Mouse (Mus musculus) liver, postnatal 0 days (tissue): ENCODE data around the gene Btk. TPM values are rescaled to one million over a fixed set of nuclear protein-coding genes. Genes with fewer than 3 reads are reported as not detected.

Experiments
- ATAC-seq: fragments of 200-750 bp; cut with Nextera tagmentation; 2 replicates; pipeline ENCODE4 v1.8.0; 2017; ENCODE audit warnings: mild to moderate bottlenecking, moderate library complexity
- DNase-seq: peaks from one replicate; pipeline ENCODE4 v3.0.0-alpha.2; 2016
- H3K27ac ChIP-seq: fragments of 300-500 bp; sonication (generic); 2 replicates; pipeline ENCODE4 v1.5.1; 2014; ENCODE audit warnings: antibody characterized with exemption, moderate library complexity, mild to moderate bottlenecking, low read depth
- H3K27me3 ChIP-seq: fragments of 300-500 bp; sonication (generic); 2 replicates; pipeline ENCODE4 v1.6.1; 2014; ENCODE audit warnings: low read length, control low read depth, mixed read lengths; ENCODE audit not compliant: insufficient read depth
- H3K36me3 ChIP-seq: fragments of 300-500 bp; sonication (generic); replicated peaks from 2 replicates; pipeline ENCODE4 v1.6.1; 2014; ENCODE audit warnings: mild to moderate bottlenecking, control low read depth, low read length, moderate library complexity, mixed read lengths; ENCODE audit not compliant: insufficient read depth
- H3K4me1 ChIP-seq: fragments of 300-500 bp; sonication (generic); 2 replicates; pipeline ENCODE4 v1.6.1; 2014; ENCODE audit warnings: antibody characterized with exemption, mild to moderate bottlenecking, control low read depth; ENCODE audit not compliant: insufficient read depth
- H3K4me2 ChIP-seq: fragments of 300-500 bp; sonication (generic); 2 replicates; pipeline ENCODE4 v1.6.1; 2014; ENCODE audit warnings: low read depth, mild to moderate bottlenecking, low read length, moderate library complexity, mixed read lengths
- H3K4me3 ChIP-seq: fragments of 300-500 bp; sonication (generic); 2 replicates; pipeline ENCODE4 v1.5.1; 2014; ENCODE audit warnings: low read depth, low read length
- H3K9ac ChIP-seq: fragments of 300-500 bp; sonication (generic); replicated peaks from 2 replicates; pipeline ENCODE4 v1.6.1; 2014; ENCODE audit warnings: mild to moderate bottlenecking, moderate library complexity
- H3K9me3 ChIP-seq: fragments of 300-500 bp; sonication (generic); 2 replicates; pipeline ENCODE4 v1.6.1; 2016; ENCODE audit warnings: mild to moderate bottlenecking, control low read depth, low read length, mixed read lengths
- CTCF ChIP-seq: sonication (generic); IDR thresholded peaks from 2 replicates; pipeline ENCODE4 v1.5.1; 2016; ENCODE audit warnings: antibody characterized with exemption, low read depth
- EP300 ChIP-seq: IDR thresholded peaks from 2 replicates; pipeline ENCODE4 v1.6.1; 2016; ENCODE audit warnings: antibody characterized with exemption, low read depth, mild to moderate bottlenecking
- WGBS: fragments of 180-500 bp; shearing (Covaris S2); extraction: QIAGEN DNeasy Blood & Tissue Kit; methylation state at CpG from one replicate; pipeline ENCODE4 v1.1.7; 2014; ENCODE audit not compliant: insufficient replicate concordance; 5-methylcytosine and 5-hydroxymethylcytosine counted together
- polyA plus RNA-seq: library from polyadenylated mRNA; unstranded; fragments of >200 nt; fragmentation: Nextera tagmentation; extraction: Ambion mirVana; gene quantifications from 2 replicates; pipeline ENCODE4 v1.2.1, GENCODE M21; 2015

Gene Btk
- polyA plus RNA-seq, 1 experiment from 2014 or later = 11.9 TPM

DNA sequence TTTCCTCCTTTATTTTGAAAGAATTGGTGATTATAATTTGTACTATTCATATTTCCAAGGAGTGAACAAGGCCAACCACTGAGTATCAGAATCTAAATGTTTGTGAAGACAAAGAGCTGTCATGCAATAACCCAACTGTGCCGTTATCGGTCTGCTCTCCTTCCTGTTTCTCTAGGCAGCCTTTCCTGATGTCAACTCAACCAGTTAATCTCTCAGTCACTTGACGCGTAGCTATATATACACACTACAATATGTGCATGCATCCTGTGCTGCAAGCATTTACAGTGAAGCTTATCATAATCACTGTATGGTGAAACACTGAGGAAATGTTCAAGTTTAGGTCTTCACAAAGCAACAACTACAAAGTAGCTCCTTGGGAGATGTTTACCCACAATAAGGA lies 19.0 kb downstream of the Btk start:
- no peak overlapping the region for H3K4me3 ChIP-seq
- H3K27me3 ChIP-seq = no peaks in the 10 kb centered on the region
- WGBS = 38% methylated on average over 4 of the region's 4 CpGs
- H3K36me3 ChIP-seq = no peaks in the 10 kb centered on the region
- H3K9ac ChIP-seq = no peak overlapping the region
- H3K4me1 ChIP-seq = no peaks in the 10 kb centered on the region
- no peaks in the 10 kb centered on the region for H3K9me3 ChIP-seq
- DNase-seq = no peak
- no peak overlapping the region for H3K27ac ChIP-seq
- no peak overlapping the region for H3K4me2 ChIP-seq
- TF ChIP-seq EP300 = no peak
- TF ChIP-seq CTCF = no peak
- peak; percentile 33; the same call in 1 of the 2 replicates for ATAC-seq

DNA sequence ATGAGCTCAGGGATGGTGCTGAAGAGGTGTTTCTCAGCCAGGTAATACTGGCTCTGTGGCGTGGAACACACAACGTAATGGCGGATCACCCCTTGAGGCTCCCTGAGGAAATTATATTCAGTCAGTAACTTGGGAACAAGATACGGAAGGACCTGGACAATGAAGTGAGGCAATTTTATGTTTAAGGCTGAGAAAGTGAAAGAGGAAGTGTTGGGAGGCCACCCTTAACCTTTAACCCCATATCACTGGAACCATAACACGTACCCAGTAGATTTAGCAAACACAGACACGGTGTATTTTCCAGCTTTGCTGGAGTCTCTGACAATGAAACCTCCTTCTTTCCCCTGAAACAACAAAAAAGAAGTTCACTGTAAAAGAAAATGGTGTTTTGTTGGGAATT lies 28.9 kb downstream of the Btk start:
- TF ChIP-seq EP300 = no peak
- TF ChIP-seq CTCF = no peak
- Histone ChIP-seq H3K4me1 (no peaks in the 10 kb centered on the region), H3K9me3 (no peaks in the 10 kb centered on the region), H3K4me3 (no peak overlapping the region), H3K36me3 (no peaks in the 10 kb centered on the region; the same call in 1 of the 2 replicates), H3K9ac (no peak overlapping the region), H3K27ac (no peak overlapping the region), H3K27me3 (no peaks in the 10 kb centered on the region), H3K4me2 (no peak overlapping the region)
- ATAC-seq (0 out of 2 replicates have a peak, but pooled peaks have one; percentile 27), DNase-seq (no peak)
- WGBS = 54% methylated on average over 6 of the region's 6 CpGs

DNA sequence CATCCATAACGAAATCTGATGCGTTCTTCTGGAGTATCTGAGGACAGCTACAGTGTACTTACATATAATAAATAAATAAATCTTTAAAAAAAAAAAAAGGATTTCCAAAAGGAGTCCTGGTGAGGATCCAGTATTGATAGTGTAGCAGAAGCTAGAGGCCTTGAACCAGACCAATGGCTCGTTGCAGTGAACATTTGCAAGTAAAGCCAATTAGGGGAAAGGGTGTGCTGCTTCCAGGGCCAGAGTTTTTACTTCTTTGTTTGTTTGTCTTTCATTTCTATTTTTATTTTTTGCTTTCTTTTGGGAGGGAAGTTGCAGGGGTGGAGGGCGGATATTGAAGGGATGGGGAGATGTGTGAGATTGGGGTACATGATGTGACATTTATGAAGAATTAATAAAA lies 30.0 kb downstream of the Btk start:
- no peak for TF ChIP-seq CTCF
- no peak for TF ChIP-seq EP300
- Histone ChIP-seq H3K4me1 (no peaks in the 10 kb centered on the region), H3K9ac (no peak overlapping the region), H3K36me3 (no peaks in the 10 kb centered on the region; the same call in 1 of the 2 replicates), H3K27ac (no peak overlapping the region), H3K27me3 (no peaks in the 10 kb centered on the region), H3K9me3 (no peaks in the 10 kb centered on the region), H3K4me3 (no peak overlapping the region), H3K4me2 (no peak overlapping the region)
- DNase-seq (no peak), ATAC-seq (no peak)
- 73% methylated on average over 4 of the region's 4 CpGs for WGBS

DNA sequence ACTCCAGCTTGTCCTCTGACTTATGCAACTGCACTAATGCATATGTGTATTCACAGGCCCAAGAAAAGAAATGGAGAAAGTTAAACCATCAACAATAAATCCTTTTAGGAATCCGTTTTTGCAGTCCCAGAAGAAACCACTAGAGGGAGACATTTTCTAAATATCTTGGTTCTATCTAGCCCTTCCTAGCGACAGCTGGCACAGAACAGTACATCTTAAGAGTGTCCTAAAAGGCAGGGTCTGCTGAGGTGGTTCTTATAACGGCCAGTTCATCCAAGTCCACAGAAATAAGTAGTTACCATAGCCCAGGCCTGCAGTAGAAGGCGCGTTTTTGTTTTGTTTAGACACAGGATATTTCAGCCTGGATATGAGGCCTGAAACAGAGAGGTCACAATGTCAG lies 32.5 kb downstream of the Btk start:
- no peak for DNase-seq
- 18% methylated on average over 5 of the region's 5 CpGs for WGBS

GRCm38 (mm10) chrX:134547330-134547729 lies 36.0 kb downstream of the Btk start:
- no peaks in the 10 kb centered on the region for H3K27me3 ChIP-seq
- H3K9me3 ChIP-seq = no peaks in the 10 kb centered on the region
- no peak overlapping the region for H3K27ac ChIP-seq
- DNase-seq = no peak
- no peaks in the 10 kb centered on the region for H3K4me1 ChIP-seq
- no peaks in the 10 kb centered on the region for H3K36me3 ChIP-seq
- peak; percentile 70 for ATAC-seq
- WGBS = 69% methylated on average over 4 of the region's 4 CpGs
- no peak overlapping the region for H3K9ac ChIP-seq
- H3K4me2 ChIP-seq = no peak overlapping the region
- no peak overlapping the region for H3K4me3 ChIP-seq
- no peak for TF ChIP-seq EP300

More for the DNA sequence above, 32.5 kb downstream of the Btk start:
- H3K9me3 ChIP-seq = no peaks in the 10 kb centered on the region
- H3K27ac ChIP-seq = no peak overlapping the region
- ATAC-seq = no peak
- H3K4me3 ChIP-seq = no peak overlapping the region
- no peak for TF ChIP-seq EP300
- TF ChIP-seq CTCF = peak; percentile 69
- no peaks in the 10 kb centered on the region; the same call in 1 of the 2 replicates for H3K36me3 ChIP-seq
- H3K4me2 ChIP-seq = no peak overlapping the region
- no peaks in the 10 kb centered on the region for H3K27me3 ChIP-seq
- no peaks in the 10 kb centered on the region for H3K4me1 ChIP-seq
- no peak overlapping the region for H3K9ac ChIP-seq

DNA sequence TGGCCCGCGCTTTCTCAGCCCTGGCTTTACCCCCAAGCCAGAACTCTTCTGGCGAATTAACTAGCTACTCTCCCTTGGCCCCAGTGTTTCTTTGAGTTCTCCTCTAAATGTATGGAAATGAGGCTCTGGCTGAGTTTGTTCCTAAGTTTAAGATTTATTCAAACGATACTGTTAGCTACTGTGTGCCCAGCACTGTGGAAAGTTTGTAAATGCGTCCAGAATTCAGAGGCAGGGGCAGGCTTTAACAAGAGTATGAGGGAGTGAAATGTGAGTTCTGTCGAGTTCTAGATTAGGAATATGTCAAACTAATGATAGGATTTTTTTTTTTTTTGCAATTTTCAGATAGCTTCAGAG lies 41.4 kb downstream of the Btk start:
- Histone ChIP-seq H3K27me3 (no peaks in the 10 kb centered on the region), H3K9me3 (no peaks in the 10 kb centered on the region), H3K9ac (peak overlapping the region; percentile 70), H3K36me3 (no peaks in the 10 kb centered on the region), H3K4me3 (peak overlapping the region; percentile 58), H3K27ac (peak overlapping the region; percentile 78), H3K4me2 (peak overlapping the region; percentile 81), H3K4me1 (no peaks in the 10 kb centered on the region)
- 19% methylated on average over 6 of the region's 6 CpGs for WGBS
- DNase-seq (no peak), ATAC-seq (no peak)
- no peak for TF ChIP-seq EP300
- no peak for TF ChIP-seq CTCF
